Mouse (Mus musculus): Measurements from ENCODE around the gene Mst1. TPM values are rescaled to one million over a fixed set of nuclear protein-coding genes. Genes with fewer than 3 reads are reported as not detected.

Mst1 gene
- polyA plus RNA-seq, 1 experiment, result not detected

- Histone ChIP-seq H3K27ac (replicated peaks; ENCODE audit: low read depth, low read length) (no peak overlapping the region), H3K4me1 (ENCODE audit: control insufficient read depth, insufficient read depth, insufficient read length, low read length) (no peaks in the 10 kb centered on the region; the same call in 1 of the 2 replicates), H3K4me3 (ENCODE audit: insufficient read depth, low read depth, low read length) (no peak overlapping the region)
Observed at GRCm38 (mm10) chr9:108126436-108127180, 46.4 kb downstream of the Mst1 start.

GRCm38 (mm10) chr9:108128248-108128647 lies 48.0 kb downstream of the Mst1 start:
- no peak overlapping the region for H3K4me3 ChIP-seq (ENCODE audit: insufficient read depth, low read depth, low read length)
- no peak overlapping the region for H3K27ac ChIP-seq (replicated peaks; ENCODE audit: low read depth, low read length)

GRCm38 (mm10) chr9:108129042-108129948 lies 49.1 kb downstream of the Mst1 start:
- no peak overlapping the region for H3K4me3 ChIP-seq (ENCODE audit: insufficient read depth, low read depth, low read length)
- no peak overlapping the region for H3K27ac ChIP-seq (replicated peaks; ENCODE audit: low read depth, low read length)
- no peaks in the 10 kb centered on the region for H3K4me1 ChIP-seq (ENCODE audit: control insufficient read depth, insufficient read depth, insufficient read length, low read length)

More at GRCm38 (mm10) chr9:108128248-108128647, 48.0 kb downstream of the Mst1 start:
- no peaks in the 10 kb centered on the region for H3K4me1 ChIP-seq (ENCODE audit: control insufficient read depth, insufficient read depth, insufficient read length, low read length)

GRCm38 (mm10) chr9:108131502-108131901 lies 51.3 kb downstream of the Mst1 start:
- H3K27ac ChIP-seq (replicated peaks; ENCODE audit: low read depth, low read length), result no peak overlapping the region
- no peaks in the 10 kb centered on the region for H3K4me1 ChIP-seq (ENCODE audit: control insufficient read depth, insufficient read depth, insufficient read length, low read length)
- no peak overlapping the region for H3K4me3 ChIP-seq (ENCODE audit: insufficient read depth, low read depth, low read length)

DNA sequence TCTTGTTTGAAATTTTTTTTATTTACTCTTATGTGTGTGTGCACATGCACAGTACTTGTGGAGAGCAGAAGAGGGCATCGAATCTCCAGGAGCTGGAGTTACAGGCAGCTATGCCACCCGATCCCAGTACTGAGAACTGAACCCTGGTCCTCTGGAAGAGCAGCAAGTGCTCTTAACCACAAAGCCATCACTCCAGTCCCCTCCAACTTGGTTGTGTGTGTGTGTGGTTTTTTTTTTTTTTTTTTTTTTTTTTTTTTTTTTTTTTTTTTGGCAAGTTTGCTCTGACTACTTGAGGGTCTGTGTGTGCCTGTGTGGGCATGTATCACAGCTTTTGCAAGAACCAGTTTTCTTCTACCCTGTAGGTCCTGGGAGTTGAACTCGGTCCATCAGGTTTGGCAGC lies 52.1 kb downstream of the Mst1 start:
- no peak overlapping the region for H3K27ac ChIP-seq (replicated peaks; ENCODE audit: low read depth, low read length)
- no peak overlapping the region for H3K4me3 ChIP-seq (ENCODE audit: insufficient read depth, low read depth, low read length)
- no peaks in the 10 kb centered on the region for H3K4me1 ChIP-seq (ENCODE audit: control insufficient read depth, insufficient read depth, insufficient read length, low read length)

DNA sequence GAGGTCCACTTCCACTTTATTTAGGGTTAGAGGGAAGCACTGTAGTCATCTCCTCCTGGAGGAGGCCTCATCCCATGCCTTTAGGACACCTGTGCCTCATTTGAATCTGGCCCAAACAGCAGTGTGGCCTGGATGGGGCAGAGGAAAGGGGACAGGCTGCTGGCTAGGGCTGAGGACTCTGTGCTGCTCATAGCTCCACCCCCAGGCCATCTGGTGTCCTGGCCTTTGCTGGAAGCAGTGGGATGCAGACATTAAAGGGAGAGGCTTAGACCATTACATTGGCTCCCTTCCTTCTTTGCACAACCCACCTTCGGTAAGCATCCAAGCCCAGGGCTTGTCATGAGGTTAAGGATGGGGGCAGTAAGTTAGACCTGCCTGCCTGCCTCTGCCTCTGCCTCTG lies 53.2 kb downstream of the Mst1 start:
- Histone ChIP-seq H3K27ac (replicated peaks; ENCODE audit: low read depth, low read length) (no peak overlapping the region), H3K4me1 (ENCODE audit: control insufficient read depth, insufficient read depth, insufficient read length, low read length) (no peaks in the 10 kb centered on the region), H3K4me3 (ENCODE audit: insufficient read depth, low read depth, low read length) (no peak overlapping the region)

Other genes starting within 250 kb of the Mst1 start
- gene Rbm6, start 207.2 kb upstream of the Mst1 start, polyA plus RNA-seq (2012; ENCODE audit: insufficient read depth, insufficient read length, missing spikeins), result 17.6 and 20.0 TPM in 2 replicates
- 12.6 and 14.3 TPM in 2 replicates for gene Mon1a, start 192.3 kb upstream of the Mst1 start, polyA plus RNA-seq (2012; ENCODE audit: insufficient read depth, insufficient read length, missing spikeins)
- 0.36 and 1.4 TPM in 2 replicates for gene Mst1r, start 173.6 kb upstream of the Mst1 start, polyA plus RNA-seq (2012; ENCODE audit: insufficient read depth, insufficient read length, missing spikeins)
- not detected in 2 replicates for gene Actl11, start 152.0 kb upstream of the Mst1 start, polyA plus RNA-seq (2012; ENCODE audit: insufficient read depth, insufficient read length, missing spikeins)
- gene Camkv, start 144.8 kb upstream of the Mst1 start, polyA plus RNA-seq (2012; ENCODE audit: insufficient read depth, insufficient read length, missing spikeins), result not detected in 2 replicates
- not detected in 2 replicates for gene Traip, start 130.3 kb upstream of the Mst1 start, polyA plus RNA-seq (2012; ENCODE audit: insufficient read depth, insufficient read length, missing spikeins)
- gene Uba7, start 104.9 kb upstream of the Mst1 start, polyA plus RNA-seq (2012; ENCODE audit: insufficient read depth, insufficient read length, missing spikeins), result 7.0 and 13.8 TPM in 2 replicates
- not detected in 2 replicates for gene Gm20661, start 97.4 kb upstream of the Mst1 start, polyA plus RNA-seq (2012; ENCODE audit: insufficient read depth, insufficient read length, missing spikeins)
- gene Inka1, start 94.6 kb upstream of the Mst1 start, polyA plus RNA-seq (2012; ENCODE audit: insufficient read depth, insufficient read length, missing spikeins), result 5.1 and 5.5 TPM in 2 replicates
- not detected in 2 replicates for gene Cdhr4, start 87.9 kb upstream of the Mst1 start, polyA plus RNA-seq (2012; ENCODE audit: insufficient read depth, insufficient read length, missing spikeins)
- not detected in 2 replicates for gene Gm20662, start 84.1 kb upstream of the Mst1 start, polyA plus RNA-seq (2012; ENCODE audit: insufficient read depth, insufficient read length, missing spikeins)
- 14.7 and 20.7 TPM in 2 replicates for gene Ip6k1, start 77.9 kb upstream of the Mst1 start, polyA plus RNA-seq (2012; ENCODE audit: insufficient read depth, insufficient read length, missing spikeins)
- 8.2 and 11.1 TPM in 2 replicates for gene Gmppb, start 31.2 kb upstream of the Mst1 start, polyA plus RNA-seq (2012; ENCODE audit: insufficient read depth, insufficient read length, missing spikeins)
- gene Amigo3, start 27.3 kb upstream of the Mst1 start, polyA plus RNA-seq (2012; ENCODE audit: insufficient read depth, insufficient read length, missing spikeins), result 0.40 and 0.88 TPM in 2 replicates
- 40.0 TPM in 2 replicates for gene Rnf123, start 2.9 kb downstream of the Mst1 start, polyA plus RNA-seq (2012; ENCODE audit: insufficient read depth, insufficient read length, missing spikeins)
- gene Apeh, start 14.2 kb downstream of the Mst1 start, polyA plus RNA-seq (2012; ENCODE audit: insufficient read depth, insufficient read length, missing spikeins), result 41.1 and 58.6 TPM in 2 replicates
- gene Bsn, start 109.9 kb downstream of the Mst1 start, polyA plus RNA-seq (2012; ENCODE audit: insufficient read depth, insufficient read length, missing spikeins), result 0.24 and 0.29 TPM in 2 replicates
- 116 and 133 TPM in 2 replicates for gene Dag1, start 183.5 kb downstream of the Mst1 start, polyA plus RNA-seq (2012; ENCODE audit: insufficient read depth, insufficient read length, missing spikeins)
- gene Nicn1, start 210.0 kb downstream of the Mst1 start, polyA plus RNA-seq (2012; ENCODE audit: insufficient read depth, insufficient read length, missing spikeins), result 21.6 and 23.1 TPM in 2 replicates
- gene Amt, start 216.4 kb downstream of the Mst1 start, polyA plus RNA-seq (2012; ENCODE audit: insufficient read depth, insufficient read length, missing spikeins), result 2.0 and 2.8 TPM in 2 replicates
- 299 and 302 TPM in 2 replicates for gene Rhoa, start 225.7 kb downstream of the Mst1 start, polyA plus RNA-seq (2012; ENCODE audit: insufficient read depth, insufficient read length, missing spikeins)
- 24.2 and 32.4 TPM in 2 replicates for gene Tcta, start 225.7 kb downstream of the Mst1 start, polyA plus RNA-seq (2012; ENCODE audit: insufficient read depth, insufficient read length, missing spikeins)